Mouse (Mus musculus) bone marrow, adult 2 months (tissue): ENCODE measurements around the gene Lamp1. TPM values are rescaled to one million over a fixed set of nuclear protein-coding genes. Genes with fewer than 3 reads are reported as not detected.
"Not testable (repeated sequence)": the region's sequence is repeated elsewhere in the genome, so short reads cannot be mapped to it uniquely, and the experiment has no call there.

Experiments
- H3K27ac ChIP-seq: fragments of 200-500 bp; 2 replicates; pipeline ENCODE4 v1.5.1; 2012; ENCODE audit warnings: low read depth, mild to moderate bottlenecking, control low read depth, inconsistent platforms, low read length; ENCODE audit not compliant: control insufficient read depth, poor library complexity, insufficient read depth
- H3K4me1 ChIP-seq: fragments of 200-500 bp; 2 replicates; pipeline ENCODE4 v1.6.1; 2011; ENCODE audit warnings: low read length; ENCODE audit not compliant: control insufficient read depth, insufficient read depth
- H3K4me3 ChIP-seq: fragments of 200-500 bp; replicated peaks from 2 replicates; pipeline ENCODE3; 2011; ENCODE audit warnings: mild to moderate bottlenecking, low read depth, low read length, control low read depth; ENCODE audit not compliant: control insufficient read depth
- CTCF ChIP-seq: fragments of 200-500 bp; IDR thresholded peaks from 2 replicates; pipeline ENCODE4 v1.5.1; 2011; ENCODE audit warnings: low read length, control low read depth; ENCODE audit not compliant: control insufficient read depth, insufficient read depth
- POLR2A ChIP-seq: fragments of 200-500 bp; IDR thresholded peaks from 2 replicates; pipeline ENCODE4 v1.6.1; 2011; ENCODE audit warnings: low read depth, mild to moderate bottlenecking, control low read depth, low read length, borderline replicate concordance; ENCODE audit not compliant: control insufficient read depth
- WGBS: fragments of 180-500 bp; shearing (Covaris S2); methylation state at CpG from one replicate; pipeline ENCODE4 v1.1.7; 2018; 5-methylcytosine and 5-hydroxymethylcytosine counted together
- polyA plus RNA-seq: library from polyadenylated mRNA; stranded (reverse); fragments of >200 nt; gene quantifications from 2 replicates; pipeline ENCODE4 v1.2.4, GENCODE M21; 2011; ENCODE audit warnings: low replicate concordance; ENCODE audit not compliant: missing spikeins, insufficient read depth, insufficient read length

The Lamp1 gene
- polyA plus RNA-seq, 1 experiment, result 127 TPM

DNA sequence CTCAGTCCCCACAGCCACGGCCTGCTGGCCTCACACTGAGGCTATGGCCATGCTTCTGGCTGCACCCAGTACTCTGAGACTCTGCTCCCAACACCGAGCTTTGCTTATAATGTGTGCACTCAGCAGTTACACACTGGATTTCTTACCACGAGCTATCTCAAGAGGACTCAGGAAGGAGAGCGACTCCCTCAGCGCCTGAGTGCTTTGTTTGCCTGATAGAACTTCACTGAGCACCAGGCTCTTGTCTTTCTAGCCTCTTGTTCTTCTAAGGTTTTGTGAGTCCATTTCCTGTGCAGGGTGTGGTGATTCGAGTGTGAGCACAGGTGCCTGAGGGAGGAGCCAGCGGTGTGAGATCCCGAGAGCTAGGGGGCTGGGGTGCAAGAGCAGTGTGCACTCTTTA is 34.1 kb upstream of the Lamp1 start:
- no peak for TF ChIP-seq POLR2A
- no peak for TF ChIP-seq CTCF
- WGBS, result 87% methylated on average over 8 of the region's 8 CpGs

DNA sequence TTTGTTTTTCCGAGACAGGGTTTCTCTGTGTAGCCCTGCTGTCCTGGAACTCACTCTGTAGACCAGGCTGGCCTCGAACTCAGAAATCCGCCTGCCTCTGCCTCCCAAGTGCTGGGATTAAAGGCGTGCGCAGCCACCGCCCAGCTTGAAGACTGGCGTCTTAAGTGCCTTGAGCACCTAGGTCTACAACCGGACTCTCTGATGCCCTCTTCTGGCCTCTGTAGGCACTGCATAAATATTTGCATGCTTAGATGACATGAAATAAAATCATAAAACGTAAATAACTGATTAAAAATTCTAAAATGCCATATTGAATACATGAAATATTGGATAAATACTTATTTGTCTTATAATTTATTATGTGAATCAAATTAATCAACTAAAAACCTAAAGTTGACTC is 26.7 kb upstream of the Lamp1 start:
- H3K4me3 ChIP-seq, H3K27ac ChIP-seq, H3K4me1 ChIP-seq: not testable (repeated sequence)
- TF ChIP-seq CTCF, result peak; percentile 64
- WGBS, result 53% methylated on average over 9 of the region's 9 CpGs

More for the DNA sequence above, 34.1 kb upstream of the Lamp1 start:
- Histone ChIP-seq H3K4me1 (no peaks in the 10 kb centered on the region; the same call in 1 of the 2 replicates), H3K4me3 (no peak overlapping the region), H3K27ac (no peak overlapping the region)

GRCm38 (mm10) chr8:13139641-13140182 is 19.2 kb upstream of the Lamp1 start:
- Histone ChIP-seq H3K4me3 (no peak overlapping the region), H3K27ac (no peak overlapping the region), H3K4me1 (no peaks in the 10 kb centered on the region)
- 97% methylated on average over 6 of the region's 6 CpGs for WGBS
- TF ChIP-seq POLR2A, result no peak
- no peak for TF ChIP-seq CTCF

GRCm38 (mm10) chr8:13141681-13142080 is 17.3 kb upstream of the Lamp1 start:
- TF ChIP-seq CTCF, result no peak
- H3K4me3 ChIP-seq, result no peak overlapping the region
- H3K27ac ChIP-seq, result no peak overlapping the region
- H3K4me1 ChIP-seq, result no peaks in the 10 kb centered on the region
- WGBS, result 93% methylated on average over 5 of the region's 5 CpGs

DNA sequence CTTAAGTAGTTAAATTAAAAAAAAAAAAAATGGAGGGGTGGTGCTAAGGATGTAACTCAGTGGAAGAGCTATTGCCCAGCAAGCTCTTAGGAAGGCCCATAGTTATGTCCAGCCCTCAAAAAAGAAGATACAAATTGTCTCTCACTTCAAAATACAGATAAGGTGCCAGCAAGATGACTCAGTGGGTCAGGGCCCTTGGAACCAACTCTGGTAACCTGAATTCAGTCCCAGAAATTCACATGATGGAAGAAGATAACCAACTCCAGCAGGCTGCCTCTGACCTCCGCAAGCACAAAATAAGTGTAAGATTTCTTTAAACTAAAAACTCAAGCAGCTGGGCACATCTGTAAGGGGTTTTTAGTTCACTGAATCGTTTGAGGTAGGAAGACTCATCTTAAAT is 10.5 kb upstream of the Lamp1 start:
- WGBS, result 76% methylated on average over 2 of the region's 2 CpGs
- TF ChIP-seq POLR2A, result no peak
- no peak for TF ChIP-seq CTCF

DNA sequence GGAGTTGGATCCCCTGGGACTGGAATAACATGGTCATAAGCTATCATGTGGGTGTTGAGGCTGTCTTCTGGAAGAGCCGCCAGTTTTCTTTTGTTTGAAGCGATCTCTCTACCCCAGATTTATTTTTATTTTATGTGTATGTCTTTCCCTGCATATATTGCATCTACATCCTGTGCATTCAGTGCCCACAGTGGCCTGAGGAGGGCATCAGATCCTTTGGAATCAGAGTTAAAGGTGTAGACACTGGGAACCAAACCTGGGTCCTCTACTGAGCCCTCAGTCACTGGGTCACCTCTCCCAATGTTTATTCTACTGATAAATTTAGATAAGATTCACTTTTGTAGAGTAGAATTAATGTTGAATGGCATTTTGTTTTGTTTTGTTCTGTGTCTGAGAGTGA is 9.7 kb upstream of the Lamp1 start:
- 94% methylated on average over 2 of the region's 2 CpGs for WGBS
- no peak for TF ChIP-seq POLR2A
- TF ChIP-seq CTCF, result no peak
- Histone ChIP-seq H3K4me3 (no peak overlapping the region), H3K27ac (no peak overlapping the region), H3K4me1 (no peaks in the 10 kb centered on the region)

More for the DNA sequence above, 10.5 kb upstream of the Lamp1 start:
- no peak overlapping the region for H3K4me3 ChIP-seq
- H3K27ac ChIP-seq, result no peak overlapping the region
- no peaks in the 10 kb centered on the region for H3K4me1 ChIP-seq

- no peak overlapping the region for H3K27ac ChIP-seq
- no peak overlapping the region for H3K4me3 ChIP-seq
- TF ChIP-seq CTCF (no peak), POLR2A (no peak)
- no peaks in the 10 kb centered on the region for H3K4me1 ChIP-seq
- WGBS, result 93% methylated on average over 5 of the region's 5 CpGs
Observed at GRCm38 (mm10) chr8:13149866-13150265, 9.1 kb upstream of the Lamp1 start.

GRCm38 (mm10) chr8:13150929-13151328 is 8.0 kb upstream of the Lamp1 start:
- Histone ChIP-seq H3K27ac (no peak overlapping the region), H3K4me3 (no peak overlapping the region), H3K4me1 (no peaks in the 10 kb centered on the region)
- TF ChIP-seq CTCF (no peak), POLR2A (no peak)
- 100% methylated on average over 2 of the region's 2 CpGs for WGBS

DNA sequence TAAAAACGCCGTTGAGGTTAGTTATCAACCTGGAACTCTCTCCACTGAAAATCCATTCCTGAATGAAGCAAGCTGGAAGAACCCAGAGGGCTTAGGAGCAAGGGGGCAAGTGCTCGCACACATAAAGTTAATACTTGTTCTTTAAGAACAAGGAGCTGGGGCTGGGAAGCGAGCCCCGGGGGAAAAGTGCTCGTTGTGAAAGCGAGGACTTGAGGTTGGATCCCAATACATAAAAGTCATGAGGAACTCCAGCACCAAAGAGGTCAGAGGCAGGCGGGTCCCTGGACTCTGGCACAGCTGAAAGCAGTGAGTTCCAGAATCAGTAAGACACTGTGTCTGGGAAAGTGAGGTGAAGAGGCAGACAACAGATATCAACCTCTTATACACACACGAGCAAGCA is 4.9 kb upstream of the Lamp1 start:
- Histone ChIP-seq H3K27ac (no peak overlapping the region), H3K4me3 (no peak overlapping the region), H3K4me1 (peaks cover 3% of the 10 kb centered on the region; the same call in 1 of the 2 replicates)
- TF ChIP-seq POLR2A, result no peak
- no peak for TF ChIP-seq CTCF
- 73% methylated on average over 9 of the region's 9 CpGs for WGBS
